Mouse (Mus musculus) layer of hippocampus, adult 18-20 months (tissue): ENCODE results near the gene Anapc2. TPM values are rescaled to one million over a fixed set of nuclear protein-coding genes. Genes with fewer than 3 reads are reported as not detected.

Experiments
- DNase-seq, 2 experiments: peaks; one replicate each; pipeline ENCODE4 v3.0.0; 2022; ENCODE audit warnings: low spot score in 2 of 2
- total RNA-seq, 2 experiments: library from RNA; stranded (reverse); gene quantifications; 2 replicates each; pipeline ENCODE4 v1.2.3; 2021

Anapc2 gene
- total RNA-seq, 2 experiments from 2014 or later: 79.8 to 84.4 TPM

DNA sequence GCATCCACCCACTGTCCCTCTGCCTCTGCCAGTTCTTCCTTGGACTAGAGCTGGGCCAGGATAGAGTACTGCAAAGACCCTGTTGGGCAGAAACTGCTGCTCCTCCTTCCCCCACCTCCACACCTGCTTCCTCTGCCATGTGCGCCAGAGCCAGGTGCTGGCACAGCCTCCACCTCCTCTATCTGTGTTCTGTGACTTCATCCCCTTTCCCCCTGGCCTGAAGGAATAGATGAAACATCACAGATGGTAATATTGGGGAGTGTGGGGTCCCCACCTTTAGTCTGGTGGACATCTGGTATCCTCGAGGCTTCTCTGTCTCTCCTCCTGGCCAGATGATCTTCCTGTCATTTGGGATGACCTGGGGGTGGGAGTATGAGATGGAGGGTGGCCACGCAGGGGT lies 31.2 kb downstream of the Anapc2 start:
- DNase-seq: no peak

DNA sequence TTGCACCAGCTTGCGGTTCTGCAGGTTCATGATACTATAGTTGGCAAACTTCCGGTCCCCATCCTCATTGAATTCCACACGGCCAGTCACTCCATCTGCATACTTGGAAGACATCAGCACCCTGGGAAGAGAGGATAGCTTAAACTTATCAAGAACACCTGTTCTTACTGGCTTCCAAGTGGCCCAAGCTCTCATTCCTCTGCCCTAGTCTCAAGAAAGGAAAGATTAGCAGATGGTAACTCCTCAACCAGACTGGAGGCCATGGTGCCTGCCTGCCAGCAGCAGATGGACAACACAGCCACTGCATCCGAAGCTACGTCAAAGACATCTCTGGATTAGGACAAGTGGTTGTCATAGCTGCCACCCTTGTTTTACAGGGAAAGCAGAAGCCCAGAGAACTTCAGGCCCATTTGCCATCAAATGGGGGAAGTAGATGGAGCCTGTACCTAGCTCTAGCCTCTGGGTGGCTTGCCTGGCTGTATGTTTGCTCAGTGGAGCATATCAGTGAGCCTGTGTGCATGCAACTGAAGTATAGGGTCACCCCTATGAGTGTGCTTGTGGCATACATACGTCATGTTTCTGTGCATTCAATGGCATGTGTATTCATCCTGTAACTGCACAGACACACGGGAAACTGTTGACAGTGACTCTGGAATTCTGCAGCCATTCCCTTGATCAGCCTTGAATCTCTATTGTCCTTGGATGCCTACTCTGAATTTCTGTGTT lies 31.8 kb downstream of the Anapc2 start:
- DNase-seq: no peak

DNA sequence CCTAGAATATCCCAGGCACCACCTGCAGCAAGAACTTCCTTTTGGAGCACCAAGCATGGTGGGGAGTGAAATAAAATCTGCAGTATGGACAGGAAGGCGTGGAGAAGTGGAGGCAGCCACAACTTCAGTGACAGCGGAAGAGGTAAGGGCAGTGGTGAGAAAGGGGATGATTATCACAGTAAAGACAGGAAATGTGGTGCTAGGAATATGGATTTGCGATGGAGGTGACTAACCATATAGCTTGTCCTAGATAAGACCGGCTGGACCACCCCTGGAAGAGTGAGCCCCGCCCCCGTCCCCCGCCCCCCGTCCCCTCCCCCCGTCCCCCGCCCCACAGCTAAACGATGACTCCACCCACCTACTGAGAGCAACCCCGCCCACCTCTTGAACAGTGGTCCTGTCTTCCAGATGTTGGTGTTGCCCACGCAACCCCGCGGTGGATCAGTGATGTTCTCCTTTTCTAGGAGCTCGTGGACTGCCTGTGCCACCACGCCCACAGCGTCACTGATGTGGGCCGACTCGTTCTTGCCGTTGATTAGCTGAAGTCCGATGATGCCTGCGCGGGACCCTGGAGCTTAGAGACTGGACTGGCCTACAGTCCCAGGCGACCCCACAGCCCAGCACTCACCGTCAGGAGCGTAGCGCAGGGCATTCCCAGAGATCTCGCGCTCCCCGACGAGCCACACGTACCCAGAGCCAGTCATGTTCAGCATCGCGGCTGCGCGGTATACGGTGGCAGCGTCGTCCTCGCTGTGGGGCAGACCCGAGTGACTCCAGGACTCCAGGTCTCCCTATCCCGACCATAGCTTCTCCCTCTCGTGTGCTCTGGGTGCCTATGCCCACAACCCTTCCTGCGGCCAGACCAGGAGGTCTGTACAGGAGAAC lies 32.6 kb downstream of the Anapc2 start:
- DNase-seq: no peak

DNA sequence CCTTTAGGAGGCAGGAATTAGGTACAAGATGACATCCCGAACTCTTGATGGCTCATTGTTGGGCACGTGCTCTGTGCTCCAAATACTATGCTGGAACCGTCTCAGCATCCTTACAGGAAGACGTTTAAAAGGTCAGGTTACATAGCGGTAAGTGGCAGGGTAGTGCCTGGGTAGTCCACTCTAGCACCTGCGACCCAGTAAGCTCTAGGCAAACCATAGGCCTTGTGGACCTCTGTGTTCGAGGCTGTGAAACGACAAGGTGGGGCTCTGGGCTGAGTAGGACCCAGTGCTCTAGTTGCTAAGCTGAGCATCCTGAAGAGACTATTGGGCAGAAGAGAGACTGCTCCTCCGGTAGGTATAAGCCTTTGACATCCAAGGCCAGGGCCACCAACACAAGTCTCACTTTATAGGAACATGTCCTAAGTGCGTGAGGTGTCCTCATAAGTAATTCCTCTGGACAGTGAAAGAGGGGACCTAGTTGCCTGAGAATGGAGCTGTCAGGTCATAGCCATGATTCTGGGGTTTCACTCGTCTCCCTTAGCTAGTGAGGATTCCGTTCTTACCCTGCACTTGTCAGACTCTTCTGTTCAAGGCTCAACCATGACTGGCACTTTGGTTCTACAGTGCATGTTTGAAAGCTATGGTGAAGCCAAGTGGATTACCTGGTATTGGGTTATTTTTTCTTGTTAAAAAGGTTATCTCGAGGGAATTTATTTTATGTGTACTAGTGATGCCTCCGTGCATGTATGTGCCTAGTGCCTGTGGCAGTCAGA lies 33.5 kb downstream of the Anapc2 start:
- no peak for DNase-seq

DNA sequence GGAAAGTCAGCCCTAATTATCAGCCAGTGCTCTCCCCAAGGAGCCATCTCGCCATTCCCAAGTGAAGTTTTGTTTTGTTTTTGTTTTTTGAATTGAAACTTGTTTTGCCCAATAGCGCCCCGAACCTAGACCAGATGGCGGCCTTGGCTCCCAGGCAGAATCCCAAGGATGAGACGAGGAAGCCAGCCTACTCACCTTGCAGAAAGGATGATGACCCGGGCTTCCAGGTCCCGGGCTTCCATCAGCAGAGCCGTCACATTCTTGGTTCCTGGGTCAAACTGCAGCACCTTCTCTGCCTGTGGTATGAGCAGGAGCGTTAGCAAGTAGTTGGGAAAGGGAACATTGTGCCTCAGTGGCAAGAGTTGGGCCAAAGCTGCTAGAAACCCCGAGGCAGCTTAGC lies 37.9 kb downstream of the Anapc2 start:
- DNase-seq: no peak

DNA sequence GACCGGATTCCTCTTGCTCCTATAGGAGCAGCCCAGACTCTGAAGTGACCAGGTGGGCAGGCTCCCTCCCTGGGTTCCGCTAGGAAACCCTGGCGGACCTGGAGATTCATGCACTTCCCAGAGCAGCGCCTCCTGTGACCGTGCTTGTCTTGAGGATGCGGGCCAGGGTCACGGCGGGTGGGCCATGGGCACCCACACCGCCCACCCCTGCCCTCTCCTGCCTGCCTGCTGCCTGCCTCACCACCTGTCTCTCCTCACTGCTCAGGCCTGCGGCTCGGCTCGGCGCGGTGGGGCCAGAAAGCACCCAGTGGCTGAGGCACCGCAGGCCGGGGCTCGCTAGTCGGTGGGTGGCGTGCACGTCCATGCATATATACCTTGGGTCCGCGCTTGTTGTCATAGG lies 38.7 kb downstream of the Anapc2 start:
- DNase-seq: peak in 1 of 2 experiments; percentile 7

DNA sequence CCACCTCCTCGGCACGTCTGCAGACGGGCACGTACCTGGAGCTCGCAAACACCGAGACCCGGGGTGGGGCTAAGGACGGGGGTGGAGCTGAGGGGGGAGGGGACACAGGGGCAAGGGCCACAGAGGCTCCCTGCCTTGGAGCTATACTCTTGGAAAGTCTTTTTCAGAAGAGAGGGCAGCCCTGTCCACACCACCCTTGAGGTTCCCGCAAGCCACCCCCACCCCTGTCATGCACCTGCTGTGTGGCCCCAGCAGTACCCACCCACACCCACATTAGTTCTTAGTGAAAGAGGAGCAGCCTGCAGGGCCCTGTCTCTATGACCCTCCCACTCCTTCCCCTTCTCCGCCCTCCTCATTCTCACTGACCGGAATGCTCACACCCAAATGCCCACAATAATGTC lies 39.2 kb downstream of the Anapc2 start:
- no peak for DNase-seq

DNA sequence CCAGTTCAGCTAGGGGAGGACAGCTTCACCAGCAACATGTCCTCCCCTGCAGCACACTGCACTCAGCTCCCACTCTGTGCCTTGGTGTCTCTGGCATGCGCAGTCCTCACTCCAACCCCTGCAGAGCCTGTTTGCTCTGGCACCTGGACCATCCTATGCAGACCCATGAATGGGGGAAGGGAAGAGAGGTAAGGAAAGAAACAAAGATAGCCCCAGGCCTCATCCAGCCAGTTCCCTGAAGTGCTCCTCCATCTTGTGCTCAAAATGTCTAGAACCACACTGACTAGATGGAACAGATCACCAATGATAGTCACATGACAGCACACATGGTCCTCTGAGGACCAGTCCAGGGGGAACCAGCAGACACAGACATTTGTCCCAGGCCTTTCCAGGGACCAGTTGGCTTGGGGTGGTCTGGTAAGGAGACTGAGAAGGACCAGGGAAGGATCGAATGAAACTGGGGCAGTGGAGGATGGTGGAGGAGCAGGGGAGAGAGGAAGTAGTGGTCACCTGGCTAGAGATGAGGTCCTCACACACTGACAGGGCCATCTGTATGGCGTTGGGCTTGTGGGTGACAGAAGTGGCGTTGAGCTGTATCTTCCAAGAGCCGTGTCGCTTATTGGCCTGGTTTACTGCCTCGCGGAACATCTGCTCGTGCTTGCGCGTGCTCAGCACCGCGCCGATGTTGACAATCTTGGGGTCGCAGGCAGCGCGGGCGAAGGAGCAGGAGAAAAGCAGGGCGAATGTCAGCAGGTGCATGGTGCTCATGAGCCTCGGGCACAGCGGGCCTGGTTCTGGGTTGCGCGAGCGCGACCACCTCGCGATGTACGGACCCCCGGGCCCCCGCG lies 46.1 kb downstream of the Anapc2 start:
- DNase-seq: peak; percentile 55 to 78

DNA sequence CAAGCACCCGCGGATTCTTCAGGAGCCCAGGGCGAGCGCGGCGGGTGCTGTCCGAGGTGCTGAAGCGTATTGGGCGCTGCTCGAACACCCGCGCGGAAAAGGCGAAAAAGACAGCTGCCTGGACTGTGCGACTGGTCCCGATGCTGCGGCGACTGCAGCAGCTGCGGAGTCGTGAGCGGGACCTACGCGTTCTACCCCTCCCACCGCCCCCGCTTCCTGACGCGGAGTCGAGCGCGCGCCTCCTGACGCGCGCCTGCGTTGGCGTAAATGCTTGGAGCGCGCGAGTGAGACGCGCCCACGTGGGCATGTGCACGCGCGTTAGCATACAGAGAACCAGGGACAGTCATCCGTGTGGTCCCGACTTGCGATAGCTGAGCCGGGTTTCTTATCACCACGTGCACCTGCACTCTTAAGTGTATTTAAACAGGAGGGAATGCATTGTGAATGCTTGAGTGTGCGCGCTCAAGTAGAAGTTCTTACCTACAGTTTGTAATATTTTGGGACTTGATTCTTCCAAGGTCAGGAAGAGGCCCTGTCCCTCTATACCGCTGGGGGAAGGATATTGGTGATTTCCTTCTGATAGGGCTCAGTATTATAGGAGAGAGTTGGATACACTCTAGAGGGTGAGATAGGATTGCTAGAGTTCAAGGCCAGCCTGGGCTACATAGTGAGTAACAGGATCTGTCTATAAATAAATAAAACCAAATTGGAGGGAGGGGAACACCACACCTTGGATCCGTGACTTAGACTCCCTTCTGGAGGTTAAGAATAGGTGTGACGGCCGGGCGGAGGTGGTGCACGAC lies 46.9 kb downstream of the Anapc2 start, which contains the start of gene Grin1:
Gene Grin1, minus strand, starts transcription at position 217 of the 803 bp plus-strand sequence.
- peak; percentile 89 to 94 for DNase-seq

DNA sequence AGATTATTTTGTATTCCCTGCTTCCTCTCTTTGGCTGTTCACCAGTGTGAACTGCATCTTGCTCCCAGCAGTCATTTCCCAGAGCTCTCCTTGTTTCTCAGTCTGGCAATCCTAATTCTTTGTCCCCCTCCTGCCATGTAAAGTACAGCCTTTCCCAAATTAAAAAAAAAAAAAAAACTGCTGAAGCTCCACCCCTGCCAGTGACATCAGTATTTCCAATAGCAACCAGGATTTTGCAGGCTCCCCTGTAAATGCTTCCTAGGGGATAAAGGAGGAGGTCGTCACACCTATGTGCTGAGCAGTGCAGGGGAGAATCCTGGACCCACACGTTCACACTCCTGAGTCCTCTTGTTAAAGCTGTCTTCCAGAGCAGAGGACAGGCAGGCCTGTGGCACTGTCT lies 47.8 kb downstream of the Anapc2 start:
- DNase-seq: peak in 1 of 2 experiments; percentile 3

DNA sequence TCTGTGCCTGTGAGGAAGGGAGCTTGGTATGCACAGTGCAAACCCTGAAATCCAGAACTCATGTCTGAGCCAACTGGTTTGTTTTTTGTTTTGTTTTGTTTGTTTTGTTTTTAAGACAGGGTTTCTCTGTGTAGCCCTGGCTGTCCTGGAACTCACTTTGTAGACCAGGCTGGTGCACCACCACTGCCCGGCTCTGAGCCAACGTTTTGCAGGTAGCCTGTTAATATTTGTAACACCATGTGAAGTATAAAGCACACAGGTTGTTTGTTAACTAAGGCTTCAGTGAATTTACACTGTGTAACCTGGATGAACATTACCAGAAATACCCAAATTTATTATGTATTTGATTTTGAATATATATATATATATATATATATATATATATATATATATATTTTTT lies 53.8 kb downstream of the Anapc2 start:
- no peak for DNase-seq

DNA sequence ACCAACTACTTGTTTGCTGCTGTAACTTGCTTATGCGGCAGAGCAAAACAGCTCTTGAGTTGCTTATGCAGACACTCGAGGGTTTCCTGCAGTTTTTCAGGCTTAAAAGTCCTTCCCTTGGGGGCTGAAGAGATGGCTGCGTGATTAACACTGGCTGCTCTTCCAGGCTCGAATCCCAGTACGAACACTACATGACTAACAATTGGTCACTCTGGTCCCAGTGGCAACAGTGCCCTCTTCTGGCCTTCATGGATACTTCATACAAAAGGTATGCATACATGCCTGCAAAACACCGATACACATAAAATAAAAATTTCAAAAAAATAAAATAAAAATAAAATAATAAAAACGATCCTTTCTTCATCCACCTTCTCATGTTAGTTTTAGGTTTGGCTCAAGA lies 56.2 kb downstream of the Anapc2 start:
- no peak for DNase-seq

DNA sequence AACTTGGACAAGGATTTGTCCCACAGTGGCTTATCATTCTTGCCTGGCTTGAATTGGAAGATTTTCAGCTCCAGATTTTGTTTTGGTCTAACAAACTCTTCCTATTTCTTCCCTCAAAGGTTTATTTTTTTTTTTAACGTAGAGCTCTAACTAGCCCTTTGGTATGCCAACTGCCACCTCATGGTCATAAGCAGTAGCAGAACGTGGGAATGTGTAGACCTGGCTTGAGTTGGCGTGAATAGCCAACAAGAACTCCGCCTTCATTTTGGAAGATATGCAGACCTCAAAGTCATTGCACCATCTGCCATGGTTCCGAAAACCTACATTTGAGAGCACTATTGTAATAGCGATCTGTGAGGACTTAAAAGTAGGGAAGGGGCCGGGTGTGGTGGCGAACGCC lies 59.2 kb downstream of the Anapc2 start:
- no peak for DNase-seq

DNA sequence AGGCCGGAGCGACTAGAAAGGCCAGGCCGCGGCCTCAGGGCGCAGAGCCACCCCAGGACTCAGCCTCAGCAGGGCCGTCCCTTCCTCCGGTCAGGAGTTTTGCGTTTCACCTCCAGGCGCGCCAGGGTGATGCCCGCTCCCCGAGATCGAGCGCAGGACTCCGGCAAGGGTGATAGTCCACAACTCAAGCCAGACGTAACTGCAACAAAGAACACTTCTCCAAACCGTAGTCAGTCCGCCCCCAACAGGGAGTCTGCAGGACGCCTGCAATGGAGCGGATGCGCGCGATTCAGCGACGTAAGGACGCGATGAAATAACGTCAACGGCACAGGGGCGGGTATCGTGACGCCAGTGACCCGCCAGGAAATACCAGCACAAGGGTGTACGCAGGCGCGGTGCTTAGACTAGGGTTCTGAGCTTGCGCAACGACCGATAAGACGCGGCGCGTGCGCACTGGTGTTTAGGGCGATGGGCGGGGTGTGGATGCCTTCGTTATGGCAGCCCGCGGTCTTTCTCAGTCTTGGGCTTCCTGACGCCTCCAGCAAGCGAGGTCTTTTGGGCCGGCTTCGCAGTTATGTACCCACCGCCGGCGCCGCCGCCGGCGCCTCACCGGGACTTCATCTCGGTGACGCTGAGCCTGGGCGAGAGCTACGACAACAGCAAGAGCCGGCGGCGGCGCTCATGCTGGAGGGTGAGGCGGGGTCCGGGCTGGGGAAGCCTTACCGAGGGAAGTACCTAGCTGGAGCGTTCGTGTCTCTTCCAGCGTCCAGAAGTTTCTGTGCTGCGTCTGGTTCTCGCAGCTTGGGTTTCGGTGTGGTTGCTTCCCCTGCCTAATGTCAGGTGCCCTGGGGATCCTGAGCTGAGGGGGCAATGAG lies 60.2 kb downstream of the Anapc2 start, which contains the start of gene Man1b1:
Gene Man1b1, plus strand, starts transcription at position 53 of the 875 bp plus-strand sequence.
- peak; percentile 99 to 100 for DNase-seq

DNA sequence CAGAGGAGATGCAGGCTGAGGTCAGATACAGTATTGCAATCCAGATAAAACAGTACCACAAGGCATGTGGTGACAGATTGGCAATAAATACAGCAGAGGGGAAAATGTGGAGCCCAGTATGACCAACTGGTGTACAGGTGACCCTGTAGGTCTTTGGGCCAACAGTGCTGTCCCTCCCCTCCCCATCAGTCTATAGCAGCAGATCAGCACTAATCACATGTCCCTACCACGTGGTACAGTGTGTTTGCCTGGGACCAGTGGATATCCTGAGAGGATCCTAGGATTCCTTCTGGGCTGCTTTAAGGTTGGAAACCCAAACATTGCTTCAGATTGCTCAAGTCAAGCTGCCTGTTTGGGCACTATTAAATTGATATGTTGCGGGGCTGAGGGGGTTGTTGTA lies 61.3 kb downstream of the Anapc2 start:
- DNase-seq: no peak
